Mouse (Mus musculus): ENCODE measurements around the gene Cldn7.

GRCm38 (mm10) chr11:69932254-69932653 is 32.3 kb upstream of the Cldn7 start:
- no peak for TF ChIP-seq POLR2A (IDR thresholded peaks at IDR 0.05; ENCODE audit: insufficient read depth, low read depth, low read length)
- TF ChIP-seq CTCF (IDR thresholded peaks at IDR 0.05; ENCODE audit: insufficient read depth, low read depth, low read length): no peak
